Mouse (Mus musculus) spleen, adult 2 months (tissue): ENCODE results near the gene Gys2. TPM values are rescaled to one million over a fixed set of nuclear protein-coding genes. Genes with fewer than 3 reads are reported as not detected.

Experiments used
- DNase-seq, 2 experiments: peaks; one replicate each; pipeline versions ENCODE4 v3.0.0 to v3.0.0-alpha.2; 2012 to 2021; ENCODE audit warnings: low spot score in 2 of 2, low read depth in 1 of 2
- H3K27ac ChIP-seq: fragments of 200-500 bp; 2 replicates; pipeline ENCODE4 v1.5.1; 2012; ENCODE audit warnings: low read length, inconsistent platforms; ENCODE audit not compliant: insufficient read depth
- H3K27me3 ChIP-seq: fragments of 200-500 bp; 2 replicates; pipeline ENCODE4 v1.6.1; 2012; ENCODE audit warnings: mild to moderate bottlenecking, moderate library complexity, low read length, inconsistent platforms; ENCODE audit not compliant: control insufficient read depth, insufficient read depth
- H3K36me3 ChIP-seq: fragments of 200-500 bp; 2 replicates; pipeline ENCODE4 v1.6.1; 2012; ENCODE audit warnings: mild to moderate bottlenecking, low read length, inconsistent platforms; ENCODE audit not compliant: control insufficient read depth, insufficient read depth
- H3K4me1 ChIP-seq: fragments of 200-500 bp; 2 replicates; pipeline ENCODE4 v1.6.1; 2011; ENCODE audit warnings: inconsistent platforms; ENCODE audit not compliant: control insufficient read depth, insufficient read depth, insufficient read length
- H3K4me3 ChIP-seq: fragments of 200-500 bp; 2 replicates; pipeline ENCODE4 v1.5.1; 2011; ENCODE audit warnings: mild to moderate bottlenecking, inconsistent platforms; ENCODE audit not compliant: insufficient read depth, insufficient read length; ENCODE audit errors: extremely low read depth
- CTCF ChIP-seq: fragments of 200-500 bp; IDR thresholded peaks from 2 replicates; pipeline ENCODE4 v1.5.1; 2011; ENCODE audit warnings: mild to moderate bottlenecking, inconsistent platforms; ENCODE audit not compliant: insufficient read depth, insufficient read length, insufficient replicate concordance; ENCODE audit errors: extremely low read depth
- POLR2A ChIP-seq: fragments of 200-500 bp; IDR thresholded peaks from 2 replicates; pipeline ENCODE4 v1.6.1; 2011; ENCODE audit warnings: low read depth, low read length, inconsistent platforms
- WGBS: fragments of 180-500 bp; shearing (Covaris S2); methylation state at CpG from one replicate; pipeline ENCODE4 v1.1.7; 2018; 5-methylcytosine and 5-hydroxymethylcytosine counted together
- polyA plus RNA-seq: library from polyadenylated mRNA; depleted of rRNA; stranded (reverse); fragments of >200 nt; gene quantifications from 2 replicates; pipeline ENCODE4 v1.2.3, GENCODE M21; 2012

Gene Gys2
- polyA plus RNA-seq, 1 experiment: 0.02 TPM

- Histone ChIP-seq H3K27me3 (no peaks in the 10 kb centered on the region), H3K27ac (no peak overlapping the region), H3K36me3 (no peaks in the 10 kb centered on the region), H3K4me1 (no peaks in the 10 kb centered on the region; the same call in 1 of the 2 replicates), H3K4me3 (no peak overlapping the region)
- 91% methylated on average over 7 of the region's 7 CpGs for WGBS
- no peak for TF ChIP-seq CTCF
- no peak for TF ChIP-seq POLR2A
- no peak for DNase-seq
Measured at GRCm38 (mm10) chr6:142458010-142458409, 14.9 kb downstream of the Gys2 start.

- no peaks in the 10 kb centered on the region for H3K36me3 ChIP-seq
- H3K27me3 ChIP-seq: no peaks in the 10 kb centered on the region
- no peak for DNase-seq
- no peaks in the 10 kb centered on the region; the same call in 1 of the 2 replicates for H3K4me1 ChIP-seq
- WGBS: 78% methylated on average over 7 of the region's 7 CpGs
- H3K4me3 ChIP-seq: no peak overlapping the region
- H3K27ac ChIP-seq: no peak overlapping the region
- TF ChIP-seq CTCF: no peak
- TF ChIP-seq POLR2A: no peak
Measured at GRCm38 (mm10) chr6:142455314-142455996, 17.5 kb downstream of the Gys2 start.

GRCm38 (mm10) chr6:142453311-142453710, 19.6 kb downstream of the Gys2 start:
- no peaks in the 10 kb centered on the region for H3K36me3 ChIP-seq
- no peak for DNase-seq
- H3K4me3 ChIP-seq: no peak overlapping the region
- 8% methylated on average over 2 of the region's 2 CpGs for whole genome bisulfite sequencing
- H3K27ac ChIP-seq: no peak overlapping the region
- TF ChIP-seq POLR2A (no peak), CTCF (no peak)
- no peaks in the 10 kb centered on the region for H3K27me3 ChIP-seq
- no peaks in the 10 kb centered on the region; the same call in 1 of the 2 replicates for H3K4me1 ChIP-seq

DNA sequence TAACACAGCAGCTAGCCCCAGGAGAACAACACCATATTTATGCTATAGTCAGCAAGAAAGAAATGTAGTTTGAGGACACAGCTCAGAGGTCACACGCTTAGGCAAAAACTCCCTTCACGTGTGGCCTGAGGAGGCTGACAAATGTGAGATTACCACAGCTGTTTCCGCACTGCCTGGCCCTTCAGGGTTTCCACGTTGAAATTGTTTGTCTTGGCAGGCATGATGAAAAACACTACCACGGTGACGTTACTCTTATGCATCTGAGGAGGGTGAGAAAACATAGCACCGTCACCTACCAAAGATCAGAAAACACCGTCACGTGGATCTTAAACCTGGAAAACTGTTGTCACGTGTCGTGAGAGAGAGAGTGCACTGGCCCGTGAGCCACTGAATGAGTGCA, 21.5 kb downstream of the Gys2 start:
- Histone ChIP-seq H3K36me3 (no peaks in the 10 kb centered on the region), H3K4me1 (no peaks in the 10 kb centered on the region; the same call in 1 of the 2 replicates), H3K4me3 (no peak overlapping the region), H3K27me3 (no peaks in the 10 kb centered on the region), H3K27ac (no peak overlapping the region)
- no peak for DNase-seq
- no peak for TF ChIP-seq CTCF
- no peak for TF ChIP-seq POLR2A
- 88% methylated on average over 12 of the region's 12 CpGs for WGBS

- TF ChIP-seq POLR2A (no peak), CTCF (no peak)
- H3K4me1 ChIP-seq: no peaks in the 10 kb centered on the region
Measured at GRCm38 (mm10) chr6:142429072-142429471, 43.8 kb downstream of the Gys2 start.

GRCm38 (mm10) chr6:142424976-142425375, 47.9 kb downstream of the Gys2 start:
- TF ChIP-seq POLR2A: no peak
- TF ChIP-seq CTCF: no peak
- Histone ChIP-seq H3K36me3 (no peaks in the 10 kb centered on the region), H3K27me3 (no peaks in the 10 kb centered on the region), H3K4me3 (no peak overlapping the region), H3K4me1 (no peaks in the 10 kb centered on the region), H3K27ac (no peak overlapping the region)
- WGBS: 40% methylated on average over 7 of the region's 7 CpGs
- no peak for DNase-seq

More at GRCm38 (mm10) chr6:142429072-142429471, 43.8 kb downstream of the Gys2 start:
- Histone ChIP-seq H3K27ac (no peak overlapping the region), H3K36me3 (no peaks in the 10 kb centered on the region), H3K4me3 (no peak overlapping the region), H3K27me3 (no peaks in the 10 kb centered on the region)
- DNase-seq: no peak

DNA sequence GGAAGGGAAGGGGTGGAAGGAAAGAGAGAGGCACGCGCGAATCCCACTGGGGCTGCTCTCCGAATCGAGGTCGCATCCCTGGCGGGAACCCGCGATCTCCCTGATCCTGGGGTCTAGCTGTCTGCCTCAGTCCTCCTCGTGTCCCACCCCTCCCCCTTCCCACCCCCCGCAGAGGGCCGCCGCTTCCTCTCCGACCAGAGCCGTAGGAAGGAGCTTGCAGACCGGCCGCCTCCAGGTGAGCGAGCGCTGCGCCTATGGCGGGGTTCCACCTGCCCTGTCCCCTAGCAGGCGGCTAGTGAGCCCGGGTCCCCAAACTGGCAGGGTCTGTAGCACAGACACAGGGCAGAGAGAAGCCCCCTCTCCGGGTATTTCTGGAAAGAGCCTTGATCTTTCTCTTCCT, 58.3 kb downstream of the Gys2 start:
- Histone ChIP-seq H3K4me1 (no peaks in the 10 kb centered on the region), H3K36me3 (no peaks in the 10 kb centered on the region), H3K4me3 (no peak overlapping the region), H3K27me3 (peaks cover 9% of the 10 kb centered on the region), H3K27ac (no peak overlapping the region)
- WGBS: 5% methylated on average over 24 of the region's 24 CpGs
- DNase-seq: no peak
- TF ChIP-seq CTCF: no peak
- TF ChIP-seq POLR2A: no peak
